Mouse (Mus musculus): Measurements from ENCODE around the gene Nsun7.

GRCm38 (mm10) chr5:66342285-66342684 is 82.6 kb downstream of the Nsun7 start:
- TF ChIP-seq CHD1 (IDR thresholded peaks at IDR 0.05; ENCODE audit: low read depth, low read length): no peak
- TF ChIP-seq CTCF (IDR thresholded peaks at IDR 0.05 in 2 of 3, conservative IDR thresholded peaks at IDR 0.05 in 1 of 3; ENCODE audit: control insufficient read depth in 1 of 3, insufficient read depth in 1 of 3, low read depth in 2 of 3, low read length in 3 of 3, poor library complexity in 1 of 3, severe bottlenecking in 1 of 3): no peak
- no peak for TF ChIP-seq USF1 (IDR thresholded peaks at IDR 0.05; ENCODE audit: low read depth, low read length)
- no peak for TF ChIP-seq NELFE (IDR thresholded peaks at IDR 0.05; ENCODE audit: low read depth, low read length)
- no peak for TF ChIP-seq TAL1 (IDR thresholded peaks at IDR 0.05; ENCODE audit: low read length)
- TF ChIP-seq NRF1 (IDR thresholded peaks at IDR 0.05; ENCODE audit: insufficient read depth, low read depth, low read length, poor library complexity, severe bottlenecking): no peak
- TF ChIP-seq POLR2A (IDR thresholded peaks at IDR 0.05; ENCODE audit: control insufficient read depth in 1 of 2, insufficient read depth in 1 of 2, low read depth in 1 of 2, low read length in 2 of 2, poor library complexity in 1 of 2): no peak
- no peak for TF ChIP-seq E2F4 (IDR thresholded peaks at IDR 0.05; ENCODE audit: borderline replicate concordance, low read depth, low read length)
- no peak for TF ChIP-seq MEF2A (IDR thresholded peaks at IDR 0.05; ENCODE audit: extremely low read depth, insufficient replicate concordance, low read depth, low read length, poor library complexity, severe bottlenecking)
- no peak for TF ChIP-seq EP300 (IDR thresholded peaks at IDR 0.05; ENCODE audit: low read depth in 1 of 2, low read length in 2 of 2)
- no peak for TF ChIP-seq TCF12 (IDR thresholded peaks at IDR 0.05; ENCODE audit: low read depth, low read length)

Measured in MEL (cell line).